Mouse (Mus musculus): Measurements from ENCODE around the gene Hpdl. TPM values are rescaled to one million over a fixed set of nuclear protein-coding genes. Genes with fewer than 3 reads are reported as not detected.
A peak's percentile ranks its signal among the peaks of the same experiment; 100 is the strongest.

Hpdl gene
- total and polyA plus RNA-seq, 3 experiments, result 0.31 to 1.2 (median 0.59) TPM

- peak; percentile 38; the same call in 1 of the 2 replicates for TF ChIP-seq IRF4 (IDR thresholded peaks at IDR 0.05; ENCODE audit: low read depth, low read length)
These were observed 3.1 kb upstream of the Hpdl start (continued) for GRCm38 (mm10) chr4:116824541-116825004.

DNA sequence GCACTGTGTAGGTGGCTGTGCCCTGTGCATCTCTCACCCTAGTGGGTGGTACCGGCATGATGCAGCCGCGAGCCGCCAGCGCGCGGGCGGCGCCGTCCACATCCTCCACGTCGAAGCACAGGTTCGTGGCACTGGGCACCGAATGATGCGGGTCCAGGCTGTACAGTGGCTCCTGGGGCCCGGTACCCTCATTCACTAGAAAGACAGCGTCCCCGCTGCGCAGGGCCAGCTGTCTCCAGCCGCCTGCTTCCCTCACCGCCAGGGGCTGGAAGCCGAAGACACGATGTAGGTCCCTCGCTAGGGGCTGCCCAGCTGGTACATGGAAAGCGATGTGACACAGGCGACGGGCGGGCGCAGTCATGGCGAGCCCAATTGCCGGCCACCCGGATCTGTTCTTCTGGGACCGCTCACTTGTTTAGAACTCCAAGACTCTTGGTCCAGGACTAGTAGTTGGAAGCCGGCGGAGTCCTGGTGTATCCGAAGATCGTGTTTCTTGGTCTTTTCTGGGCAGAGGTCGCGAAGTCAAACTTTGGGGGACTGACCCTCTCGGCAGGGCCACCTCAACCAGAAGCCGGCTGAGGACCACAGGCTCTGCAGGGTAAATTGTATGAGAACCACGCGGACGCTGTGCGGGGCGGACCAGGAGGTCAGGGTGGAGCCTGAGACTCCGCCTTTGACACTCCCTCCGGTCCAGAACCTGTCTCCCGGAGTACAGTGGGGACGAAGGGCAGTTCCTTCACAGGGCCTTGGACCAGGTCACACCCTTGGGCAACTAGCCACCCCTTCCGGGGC, 409 bp downstream of the Hpdl start:
- peaks cover 4 to 18% of the 10 kb centered on the region in 2 experiments for H3K4me1 ChIP-seq (ENCODE audit: control insufficient read depth in 1 of 2, insufficient read depth in 2 of 2)
- dilution Hi-C loops (cut with MboI; ENCODE audit: extremely low pct_ligation_motif_present, extremely low pct_unique_long_range_greater_than_20kb, low sequenced_read_pairs), result no loop called here
- H3K36me3 ChIP-seq (replicated peaks in 1 of 2; ENCODE audit: control insufficient read depth in 1 of 2, insufficient read depth in 1 of 2, low read length in 1 of 2), result peaks cover 13 to 44% of the 10 kb centered on the region in 2 experiments
- peak overlapping the region in 2 of 3 experiments; percentile 23 to 39 for H3K4me3 ChIP-seq (replicated peaks in 1 of 3; ENCODE audit: low read depth in 2 of 3, low read length in 2 of 3, poor library complexity in 1 of 3)
- DNase-seq (ENCODE audit: extremely low read depth), result peak; percentile 33
- H3K4me2 ChIP-seq (ENCODE audit: insufficient read depth, low read depth, poor library complexity, severe bottlenecking), result peak overlapping the region; percentile 8; the same call in 1 of the 2 replicates
- in situ Hi-C loops (cut with MboI; ENCODE audit: low pct_ligation_motif_present, low pct_unique_long_range_greater_than_20kb, low sequenced_read_pairs), result loop anchor here (5.0 to 25.0 kb wide), 3 partner anchors 171 to 659 kb away; partner anchors contain the start of genes 1700042G07Rik, Gm49337, Lurap1 and Tspan1
- H3K9me3 ChIP-seq (replicated peaks; ENCODE audit: low read length), result no peaks in the 10 kb centered on the region
- H3K79me2 ChIP-seq (replicated peaks; ENCODE audit: control insufficient read depth, extremely low read depth, insufficient read depth, poor library complexity, severe bottlenecking), result no peaks in the 10 kb centered on the region
- no peak for TF ChIP-seq ZC3H11A (IDR thresholded peaks at IDR 0.05; ENCODE audit: low read depth, low read length)
- TF ChIP-seq IRF4 (IDR thresholded peaks at IDR 0.05; ENCODE audit: low read depth, low read length), result no peak
- TF ChIP-seq MEF2A (IDR thresholded peaks at IDR 0.05; ENCODE audit: borderline replicate concordance, low read depth, low read length), result no peak
- peak; percentile 57 for TF ChIP-seq POLR2A (IDR thresholded peaks at IDR 0.05; ENCODE audit: low read depth, low read length)
- 0 out of 2 replicates have a peak, but pooled peaks have one; percentile 26 for TF ChIP-seq SIN3A (IDR thresholded peaks at IDR 0.05; ENCODE audit: low read length)
- no peak for TF ChIP-seq ZKSCAN1 (IDR thresholded peaks at IDR 0.05; ENCODE audit: borderline replicate concordance, low read depth, low read length)
- TF ChIP-seq CHD1 (IDR thresholded peaks at IDR 0.05; ENCODE audit: low read depth, low read length), result no peak
- no peak for TF ChIP-seq USF1 (IDR thresholded peaks at IDR 0.05; ENCODE audit: low read depth, low read length)
- TF ChIP-seq PAX5 (IDR thresholded peaks at IDR 0.05; ENCODE audit: low read length), result no peak
- peak; percentile 57; the same call in 1 of the 2 replicates for TF ChIP-seq MXI1 (IDR thresholded peaks at IDR 0.05; ENCODE audit: low read depth, low read length)
- no peak for TF ChIP-seq MAFK (IDR thresholded peaks at IDR 0.05; ENCODE audit: insufficient replicate concordance, low read length)
- TF ChIP-seq CHD2 (IDR thresholded peaks at IDR 0.05; ENCODE audit: low read length), result no peak
- TF ChIP-seq RCOR1 (conservative IDR thresholded peaks at IDR 0.05; ENCODE audit: low read depth, low read length), result no peak
- 0 out of 2 replicates have a peak, but pooled peaks have one; percentile 23 for TF ChIP-seq TBP (conservative IDR thresholded peaks at IDR 0.05; ENCODE audit: low read depth, low read length)
- no peak for TF ChIP-seq ZNF384 (IDR thresholded peaks at IDR 0.05; ENCODE audit: low read depth, low read length)
- TF ChIP-seq NRF1 (IDR thresholded peaks at IDR 0.05; ENCODE audit: low read depth, low read length), result no peak
- TF ChIP-seq BHLHE40 (IDR thresholded peaks at IDR 0.05; ENCODE audit: low read depth, low read length), result no peak
- peak; percentile 47; the same call in 1 of the 2 replicates for TF ChIP-seq MYC (IDR thresholded peaks at IDR 0.05; ENCODE audit: low read depth, low read length)
- TF ChIP-seq UBTF (IDR thresholded peaks at IDR 0.05; ENCODE audit: low read depth, low read length), result no peak
- no peak for TF ChIP-seq E2F4 (IDR thresholded peaks at IDR 0.05; ENCODE audit: insufficient replicate concordance, low read depth, low read length)
- 0 out of 2 replicates have a peak, but pooled peaks have one; percentile 18 for TF ChIP-seq MAX (IDR thresholded peaks at IDR 0.05; ENCODE audit: low read length)
- TF ChIP-seq MAZ (IDR thresholded peaks at IDR 0.05; ENCODE audit: low read depth, low read length), result no peak
- no peak for TF ChIP-seq USF2 (conservative IDR thresholded peaks at IDR 0.05; ENCODE audit: low read depth, low read length)
- TF ChIP-seq SMC3 (IDR thresholded peaks at IDR 0.05; ENCODE audit: low read depth, low read length), result no peak
- TF ChIP-seq JUND (conservative IDR thresholded peaks at IDR 0.05; ENCODE audit: low read depth, low read length), result no peak
- TF ChIP-seq GABPA (IDR thresholded peaks at IDR 0.05; ENCODE audit: insufficient replicate concordance, low read depth, low read length), result no peak
- no peak for TF ChIP-seq CTCF (conservative IDR thresholded peaks at IDR 0.05 in 1 of 2, IDR thresholded peaks at IDR 0.05 in 1 of 2; ENCODE audit: low read depth in 2 of 2, low read length in 2 of 2)
- TF ChIP-seq TCF12 (IDR thresholded peaks at IDR 0.05; ENCODE audit: low read depth, low read length), result no peak
- TF ChIP-seq POLR2AphosphoS2 (IDR thresholded peaks at IDR 0.05; ENCODE audit: low read depth, low read length), result no peak
- 0 out of 2 replicates have a peak, but pooled peaks have one; percentile 40 for TF ChIP-seq NELFE (IDR thresholded peaks at IDR 0.05; ENCODE audit: low read depth, low read length)
- H3K27me3 ChIP-seq (replicated peaks), result no peaks in the 10 kb centered on the region
- H3K9ac ChIP-seq (ENCODE audit: insufficient read depth, low read depth), result no peak overlapping the region
- H3K27ac ChIP-seq (ENCODE audit: insufficient read depth, low read depth), result no peak overlapping the region
